Mouse (Mus musculus): ENCODE results near the gene Ip6k2.

Gene Ip6k2

DNA sequence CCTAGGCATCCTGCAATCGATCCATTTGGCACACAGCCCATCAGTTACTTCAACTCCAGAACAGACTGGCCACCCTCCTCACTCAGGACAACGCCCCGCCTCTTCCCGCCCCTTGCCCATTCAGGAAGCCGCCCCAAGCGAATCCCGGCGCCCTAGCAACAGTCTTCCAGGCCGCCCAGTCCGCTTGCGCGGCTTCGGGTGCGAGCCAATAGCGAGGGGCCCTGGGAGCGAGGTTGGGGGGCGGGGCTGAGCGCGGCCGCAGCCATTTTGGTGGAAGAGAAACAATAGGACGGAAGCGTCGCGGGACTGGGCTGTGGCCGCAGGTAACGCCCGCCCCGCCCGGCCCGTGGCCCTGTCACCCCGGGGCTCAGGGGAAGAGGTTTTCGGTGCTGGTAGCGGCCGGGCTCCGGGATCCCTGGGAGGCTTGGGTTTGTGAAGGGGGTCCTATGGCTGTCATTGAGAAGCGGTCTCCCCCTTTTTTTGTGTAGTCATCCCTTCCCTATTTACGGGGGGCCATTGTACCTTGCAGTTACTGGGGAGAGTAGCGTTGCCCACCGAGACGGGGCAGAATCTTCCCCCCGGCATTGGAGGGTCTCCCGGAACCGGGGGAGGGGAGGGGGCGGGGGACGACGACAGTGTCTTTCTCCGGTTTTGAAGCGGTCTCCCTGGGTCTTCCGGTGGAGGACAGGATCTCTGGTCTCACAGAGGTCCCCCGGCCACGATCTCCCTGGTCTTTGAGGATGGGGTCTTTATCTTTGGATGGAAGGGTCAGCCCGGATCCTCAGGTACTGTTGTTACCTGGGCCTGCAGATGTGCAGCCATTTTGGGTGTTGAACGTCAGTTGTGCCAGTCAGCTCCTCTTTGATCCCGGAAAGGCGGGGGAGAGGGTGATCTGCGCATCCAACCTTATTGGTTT is at the start of gene Ip6k2:
Gene Ip6k2 (plus strand): TSS at position 249 of the 916 bp plus-strand sequence.
- peak; percentile 86 for DNase-seq (ENCODE audit: low read depth, low spot score)

DNA sequence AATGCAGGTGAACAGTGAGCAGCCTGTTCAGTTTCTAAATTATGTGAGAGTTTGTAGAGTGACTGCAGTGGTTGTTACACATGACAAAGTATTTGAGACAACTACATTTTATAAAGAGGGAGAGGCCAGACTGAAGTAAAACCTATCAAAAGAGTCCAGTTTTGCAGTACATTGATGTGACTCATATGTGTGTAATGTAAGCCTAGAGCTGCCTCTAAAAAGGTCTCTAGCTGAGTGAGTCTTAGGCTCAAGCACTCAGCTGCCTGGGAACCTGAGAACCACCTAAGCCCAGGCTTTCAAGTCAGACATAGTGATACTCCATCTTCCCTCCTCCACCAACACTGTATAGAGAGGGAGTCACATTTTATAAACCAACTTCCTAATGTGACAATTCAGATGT is 49.0 kb upstream of the Ip6k2 start:
- no peak for DNase-seq (ENCODE audit: low read depth, low spot score)

DNA sequence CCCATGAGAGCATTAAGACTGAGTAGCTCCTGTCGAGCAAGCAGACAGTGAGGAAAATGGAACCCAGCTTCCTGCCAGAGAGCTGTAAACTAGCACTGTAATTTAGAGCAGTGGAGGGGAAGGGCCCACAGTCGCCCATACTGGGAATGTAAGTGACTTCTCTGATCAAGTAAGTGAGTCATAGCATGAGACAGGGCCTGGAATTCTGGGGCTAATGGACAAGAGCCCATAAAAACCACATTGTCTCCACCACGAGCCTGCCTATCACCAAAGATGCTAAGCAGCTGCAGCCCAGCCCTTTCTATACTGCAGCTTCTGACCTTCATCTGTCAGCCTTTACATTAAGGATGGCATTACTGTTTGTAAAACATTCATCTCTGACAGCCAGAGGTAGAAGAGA is 44.4 kb upstream of the Ip6k2 start:
- DNase-seq (ENCODE audit: low read depth, low spot score): no peak

DNA sequence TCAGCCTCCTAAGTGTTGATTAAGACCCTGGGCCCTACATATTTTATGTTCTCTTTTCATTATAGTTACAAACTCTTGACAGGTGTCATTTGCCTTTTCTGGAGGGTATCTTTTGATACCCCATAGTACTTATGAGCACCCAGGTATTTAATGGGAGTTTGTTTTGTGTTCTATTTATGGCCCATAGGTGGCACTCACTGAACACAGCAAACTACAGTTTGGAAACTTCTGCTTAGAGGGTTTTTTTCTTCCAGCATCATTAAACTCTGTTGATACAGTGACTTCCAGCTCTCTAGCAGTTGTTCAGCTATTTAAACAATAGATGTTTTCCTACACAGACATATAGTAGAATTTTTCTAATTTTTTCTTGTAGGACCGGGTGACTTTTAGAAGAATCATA is 43.5 kb upstream of the Ip6k2 start:
- DNase-seq (ENCODE audit: low read depth, low spot score): no peak

DNA sequence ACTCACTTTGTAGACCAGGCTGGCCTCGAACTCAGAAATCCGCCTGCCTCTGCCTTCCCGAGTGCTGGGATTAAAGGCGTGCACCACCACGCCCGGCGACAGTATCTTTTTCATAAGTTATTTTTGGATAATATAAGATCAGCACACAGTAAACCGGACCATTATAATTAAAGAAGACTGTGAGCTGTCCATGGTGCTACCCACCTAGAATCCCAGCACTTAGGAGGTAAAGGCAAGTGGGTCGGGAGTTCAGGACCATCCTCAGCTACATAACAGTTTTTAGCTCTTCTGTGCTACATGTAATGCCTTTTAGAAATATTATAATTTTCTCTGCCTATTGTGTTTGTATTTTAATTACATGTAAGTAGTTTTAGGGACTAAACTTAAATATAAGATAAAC is 41.5 kb upstream of the Ip6k2 start:
- no peak for DNase-seq (ENCODE audit: low read depth, low spot score)

GRCm38 (mm10) chr9:108746876-108747499 is 36.6 kb upstream of the Ip6k2 start:
- DNase-seq (ENCODE audit: low read depth, low spot score): no peak

DNA sequence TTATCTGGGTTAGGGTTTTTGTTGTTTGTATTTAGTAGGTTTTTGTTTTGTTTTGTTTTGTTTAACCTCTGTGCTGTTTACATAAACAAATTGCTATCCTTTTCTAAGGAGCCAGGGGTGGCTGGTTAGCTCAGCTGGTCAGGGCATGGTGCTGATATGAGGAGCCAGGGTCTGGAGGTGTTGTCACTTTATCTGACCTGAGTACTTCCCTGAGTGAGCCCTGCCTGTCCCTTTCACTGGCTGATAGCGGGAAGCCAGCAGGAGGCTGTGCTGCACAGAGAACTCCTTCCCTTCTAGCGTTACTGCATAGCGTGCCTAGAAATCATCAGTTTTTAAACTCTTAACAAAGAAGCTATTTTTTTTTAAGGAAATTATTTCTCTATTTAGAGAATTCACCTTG is 35.9 kb upstream of the Ip6k2 start:
- no peak for DNase-seq (ENCODE audit: low read depth, low spot score)

DNA sequence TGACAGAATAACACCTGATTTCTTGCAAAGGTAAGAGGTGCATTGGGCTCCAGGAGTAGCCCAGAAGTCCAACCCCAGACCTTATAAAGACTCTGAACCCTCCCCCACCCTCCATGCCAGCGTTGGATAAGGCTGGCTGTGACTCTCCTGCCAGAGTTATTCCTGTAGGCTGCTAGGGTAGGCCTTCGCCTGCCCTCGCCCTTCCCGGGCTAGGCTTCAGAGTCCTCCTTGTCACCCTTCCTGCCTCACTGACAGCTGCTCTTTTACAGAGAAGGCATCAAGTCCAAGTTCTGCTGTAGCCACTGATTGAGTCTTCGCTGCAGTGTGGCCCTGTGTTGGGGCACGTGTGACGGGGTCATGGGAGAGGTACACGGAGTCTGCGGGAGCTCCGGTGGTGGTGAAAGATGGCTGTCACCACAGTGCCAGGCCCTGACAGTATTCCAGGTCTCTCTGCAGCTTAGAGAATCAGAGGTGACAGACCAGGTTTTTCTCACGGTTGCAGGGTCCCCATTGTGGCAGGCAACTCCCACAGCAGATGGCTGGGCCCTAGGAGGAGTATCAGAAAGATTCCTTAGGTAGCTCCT is 34.9 kb upstream of the Ip6k2 start:
- peak; percentile 49 for DNase-seq (ENCODE audit: low read depth, low spot score)

GRCm38 (mm10) chr9:108750616-108751015 is 33.0 kb upstream of the Ip6k2 start:
- no peak for DNase-seq (ENCODE audit: low read depth, low spot score)

DNA sequence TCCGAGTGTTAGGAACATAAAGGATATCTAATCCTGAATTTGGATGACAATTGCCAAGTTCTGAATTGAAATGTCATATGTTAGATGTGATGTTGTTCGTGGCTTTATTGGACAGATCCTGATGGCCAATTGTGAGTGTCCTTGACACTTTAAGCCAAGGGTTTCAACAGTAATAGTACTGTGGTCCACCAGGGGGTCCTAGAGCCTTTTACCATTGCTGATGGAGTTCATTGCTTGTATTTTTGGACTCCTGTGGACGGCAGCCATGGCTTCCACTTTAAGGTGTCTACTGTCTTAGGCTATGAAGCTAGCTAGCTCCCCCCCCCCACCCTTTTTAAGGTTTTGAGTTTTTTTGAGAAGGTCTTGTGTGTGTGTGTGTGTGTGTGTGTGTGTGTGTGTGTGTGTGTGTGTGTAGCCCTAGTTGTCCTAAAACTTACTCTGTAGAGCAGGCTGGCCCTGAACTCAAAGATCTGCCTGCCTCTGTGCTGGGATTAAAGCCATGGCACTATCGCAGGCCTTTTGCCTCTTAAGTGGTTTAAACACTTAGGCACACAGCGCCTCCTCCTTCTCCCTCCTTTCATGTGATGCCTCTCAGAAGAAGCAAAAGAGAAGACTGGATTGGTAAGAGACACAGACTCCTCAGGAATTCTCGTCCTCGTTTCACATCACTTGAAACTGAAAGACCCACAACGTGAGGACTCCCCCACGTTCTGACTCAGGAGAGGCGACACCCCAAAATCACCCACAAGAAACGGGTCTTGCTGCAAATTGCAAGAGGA is 31.3 kb upstream of the Ip6k2 start:
- no peak for DNase-seq (ENCODE audit: low read depth, low spot score)

GRCm38 (mm10) chr9:108753326-108753725 is 30.3 kb upstream of the Ip6k2 start:
- peak; percentile 81 for DNase-seq (ENCODE audit: low read depth, low spot score)

DNA sequence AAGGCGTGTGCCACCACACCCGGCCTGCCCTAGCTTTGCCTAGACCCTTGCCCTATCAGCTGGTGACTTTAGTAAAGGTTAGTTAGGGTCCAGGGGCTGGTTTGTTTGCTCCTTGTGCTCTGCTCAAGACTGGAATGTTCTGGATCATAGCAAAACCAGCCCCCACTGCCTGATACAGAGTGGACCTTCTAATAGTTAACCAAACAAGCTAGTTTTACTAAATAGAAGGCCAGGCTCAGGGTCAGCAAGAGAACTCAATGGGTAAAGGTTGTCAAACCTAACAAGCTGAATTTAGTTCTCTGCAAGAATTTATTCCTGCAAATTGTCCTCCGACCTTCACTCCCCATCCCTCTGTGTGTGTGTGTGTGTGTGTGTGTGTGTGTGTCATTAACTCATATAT is 29.6 kb upstream of the Ip6k2 start:
- no peak for DNase-seq (ENCODE audit: low read depth, low spot score)

GRCm38 (mm10) chr9:108754423-108754822 is 29.2 kb upstream of the Ip6k2 start:
- DNase-seq (ENCODE audit: low read depth, low spot score): no peak

DNA sequence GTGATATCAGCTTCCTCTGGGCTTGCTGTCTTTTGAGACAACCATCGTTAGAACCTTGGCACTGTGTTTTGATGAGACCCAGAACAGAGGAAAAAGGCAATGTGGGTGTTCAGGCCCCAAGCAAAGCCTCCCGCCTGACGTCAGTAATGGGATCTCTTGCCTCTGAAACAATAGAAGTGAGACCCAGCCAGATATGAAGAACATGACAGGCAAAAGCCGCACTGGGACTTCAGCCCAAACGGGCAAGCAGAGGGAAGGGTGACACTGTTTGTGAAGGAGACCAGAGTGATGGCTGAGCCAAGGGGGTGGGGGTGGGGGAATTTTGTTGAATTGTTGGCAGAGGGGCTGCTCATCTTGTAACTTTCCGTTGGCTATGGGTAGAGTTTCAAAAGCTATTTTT is 26.2 kb upstream of the Ip6k2 start:
- no peak for DNase-seq (ENCODE audit: low read depth, low spot score)

GRCm38 (mm10) chr9:108759121-108759520 is 24.5 kb upstream of the Ip6k2 start:
- DNase-seq (ENCODE audit: low read depth, low spot score): no peak

GRCm38 (mm10) chr9:108759805-108760204 is 23.8 kb upstream of the Ip6k2 start:
- DNase-seq (ENCODE audit: low read depth, low spot score): no peak

DNA sequence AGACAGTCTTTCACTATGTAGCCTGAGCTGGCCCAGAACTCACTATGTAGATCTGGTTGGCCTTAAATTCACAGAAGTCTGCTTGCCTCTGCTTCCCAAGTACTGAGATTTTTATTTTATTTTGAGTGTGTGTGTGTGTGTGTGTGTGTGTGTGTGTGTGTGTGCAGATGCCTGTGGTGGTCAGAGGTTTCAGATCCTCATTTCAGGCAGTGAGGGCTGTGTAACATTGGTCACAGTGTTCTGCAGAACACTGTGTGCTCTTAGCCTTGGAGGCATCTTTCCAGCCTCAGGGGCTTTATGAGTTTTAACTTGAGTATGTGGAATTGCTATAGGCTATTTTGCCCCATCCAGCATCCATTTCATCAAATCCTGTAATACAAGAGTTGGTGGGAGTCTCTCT is 22.0 kb upstream of the Ip6k2 start:
- DNase-seq (ENCODE audit: low read depth, low spot score): no peak

DNA sequence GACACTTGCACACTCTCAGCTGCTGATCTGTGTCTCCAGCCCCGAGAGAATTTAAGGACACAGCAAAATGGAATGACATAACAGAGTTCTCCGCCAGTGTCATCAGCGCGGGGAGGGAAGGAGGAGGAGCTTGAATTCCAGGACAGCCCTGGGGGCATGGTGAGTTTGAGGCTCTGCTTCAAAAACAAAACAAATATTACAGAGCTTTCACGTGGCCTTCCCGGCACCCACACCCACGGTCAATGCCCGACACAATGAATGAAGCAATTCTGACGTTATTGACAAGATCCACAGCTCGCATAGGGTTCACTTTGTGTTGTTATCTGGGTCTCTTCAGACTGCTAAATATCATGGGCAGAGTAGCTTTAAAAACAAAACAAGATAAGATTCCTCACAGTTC is 18.6 kb upstream of the Ip6k2 start:
- no peak for DNase-seq (ENCODE audit: low read depth, low spot score)

DNA sequence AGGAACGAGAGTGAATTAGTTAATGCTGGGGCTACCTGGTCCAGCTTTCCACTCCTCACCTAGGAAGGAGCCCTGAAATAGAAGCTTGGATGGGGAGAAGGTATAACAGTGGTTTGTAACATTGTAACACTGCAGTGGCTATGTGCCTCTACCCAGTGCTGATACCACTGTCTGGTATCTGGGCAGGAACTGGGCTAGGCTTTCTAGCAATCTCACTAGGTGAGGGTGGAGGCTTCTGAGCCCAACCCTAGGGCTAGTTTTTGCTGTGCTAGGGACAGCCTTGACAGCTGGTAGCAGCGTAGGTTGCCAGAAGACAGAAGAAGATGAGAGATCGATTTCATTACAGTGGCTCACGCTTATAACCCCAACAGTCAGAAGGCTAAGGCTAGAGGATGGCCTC is 7.0 kb upstream of the Ip6k2 start:
- DNase-seq (ENCODE audit: low read depth, low spot score): peak; percentile 8

DNA sequence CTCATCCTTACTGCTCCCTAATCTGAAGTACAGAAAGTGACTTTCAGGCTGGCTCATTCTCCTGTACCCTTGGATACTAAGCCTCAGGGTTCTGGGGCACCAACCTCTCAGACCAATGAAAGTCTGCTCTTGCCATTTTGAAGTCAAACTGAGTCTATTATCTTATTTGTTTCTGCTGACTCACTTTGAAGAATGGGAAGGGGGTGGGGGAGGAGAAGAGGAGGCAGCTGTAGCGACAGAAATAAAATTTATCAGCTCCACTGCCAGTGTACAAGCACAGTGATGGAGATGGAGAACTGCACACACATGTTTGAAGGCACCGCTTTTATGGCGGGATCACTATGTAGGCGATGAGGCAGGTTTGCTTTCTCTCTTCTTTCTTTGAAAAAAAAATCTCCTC is 6.3 kb upstream of the Ip6k2 start:
- no peak for DNase-seq (ENCODE audit: low read depth, low spot score)

DNA sequence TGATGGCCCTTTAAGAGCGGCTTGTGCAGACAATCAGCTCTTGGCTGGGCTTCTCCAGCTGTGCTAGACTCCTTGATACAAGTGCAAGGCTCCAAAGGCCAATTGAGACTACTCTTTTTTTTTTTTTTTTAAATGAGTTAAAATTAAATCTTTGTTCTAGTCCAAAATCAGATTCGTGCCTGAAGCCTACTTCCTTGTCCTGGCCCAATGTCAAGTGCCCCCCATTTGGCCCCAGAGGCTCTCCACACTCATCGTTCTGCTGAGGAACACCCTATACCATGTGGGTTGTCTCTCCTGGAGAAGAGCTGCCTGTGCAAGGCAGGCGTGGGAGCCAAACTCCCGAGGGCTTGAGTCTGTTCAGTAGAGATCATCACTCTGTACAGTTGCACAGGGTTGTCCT is 2.6 kb upstream of the Ip6k2 start:
- DNase-seq (ENCODE audit: low read depth, low spot score): no peak

- DNase-seq (ENCODE audit: low read depth, low spot score): no peak
These were observed 1.7 kb upstream of the Ip6k2 start for GRCm38 (mm10) chr9:108781891-108782290.

Data from skeletal muscle tissue, adult 2 months (tissue).